Mouse (Mus musculus) heart, embryonic 13.5 days (tissue): ENCODE data around the gene Mvb12b. TPM values are rescaled to one million over a fixed set of nuclear protein-coding genes. Genes with fewer than 3 reads are reported as not detected.

Source experiments
- ATAC-seq: fragments of 200-750 bp; cut with Nextera tagmentation; 2 replicates; pipeline ENCODE4 v1.8.0; 2017; ENCODE audit warnings: moderate TSS enrichment; ENCODE audit not compliant: insufficient number of reproducible peaks, low FRiP score, low TSS enrichment; ENCODE audit errors: extremely low read depth
- H3K27ac ChIP-seq: fragments of 300-500 bp; sonication (generic); replicated peaks from 2 replicates; pipeline ENCODE4 v1.5.1; 2015; ENCODE audit warnings: moderate library complexity, mild to moderate bottlenecking, inconsistent platforms
- H3K27me3 ChIP-seq: fragments of 300-500 bp; sonication (generic); replicated peaks from 2 replicates; pipeline ENCODE4 v1.6.1; 2015; ENCODE audit warnings: mild to moderate bottlenecking, inconsistent platforms
- H3K36me3 ChIP-seq: fragments of 300-500 bp; sonication (generic); 2 replicates; pipeline ENCODE4 v1.6.1; 2015; ENCODE audit warnings: mild to moderate bottlenecking, inconsistent platforms
- H3K4me1 ChIP-seq: fragments of 300-500 bp; sonication (generic); 2 replicates; pipeline ENCODE4 v1.6.1; 2015; ENCODE audit warnings: inconsistent platforms
- H3K4me2 ChIP-seq: fragments of 300-500 bp; sonication (generic); 2 replicates; pipeline ENCODE4 v1.6.1; 2015; ENCODE audit warnings: inconsistent platforms, mild to moderate bottlenecking, moderate library complexity
- H3K4me3 ChIP-seq: fragments of 300-500 bp; sonication (generic); 2 replicates; pipeline ENCODE4 v1.5.1; 2015; ENCODE audit warnings: moderate library complexity, mild to moderate bottlenecking, inconsistent platforms
- H3K9ac ChIP-seq: fragments of 300-500 bp; sonication (generic); 2 replicates; pipeline ENCODE4 v1.6.1; 2015; ENCODE audit warnings: inconsistent platforms, mild to moderate bottlenecking, moderate library complexity
- H3K9me3 ChIP-seq: fragments of 300-500 bp; sonication (generic); 2 replicates; pipeline ENCODE4 v1.6.1; 2016; ENCODE audit warnings: inconsistent platforms
- WGBS: fragments of 180-500 bp; shearing (Covaris S2); methylation state at CpG from one replicate; pipeline ENCODE4 v1.1.7; 2015; ENCODE audit warnings: mixed read lengths; 5-methylcytosine and 5-hydroxymethylcytosine counted together
- polyA plus RNA-seq: library from polyadenylated mRNA; unstranded; fragments of >200 nt; fragmentation: Nextera tagmentation; extraction: Ambion mirVana; gene quantifications from 2 replicates; pipeline ENCODE4 v1.2.1, GENCODE M21; 2015

Mvb12b gene
- polyA plus RNA-seq, 1 experiment from 2014 or later = 10.9 TPM

DNA sequence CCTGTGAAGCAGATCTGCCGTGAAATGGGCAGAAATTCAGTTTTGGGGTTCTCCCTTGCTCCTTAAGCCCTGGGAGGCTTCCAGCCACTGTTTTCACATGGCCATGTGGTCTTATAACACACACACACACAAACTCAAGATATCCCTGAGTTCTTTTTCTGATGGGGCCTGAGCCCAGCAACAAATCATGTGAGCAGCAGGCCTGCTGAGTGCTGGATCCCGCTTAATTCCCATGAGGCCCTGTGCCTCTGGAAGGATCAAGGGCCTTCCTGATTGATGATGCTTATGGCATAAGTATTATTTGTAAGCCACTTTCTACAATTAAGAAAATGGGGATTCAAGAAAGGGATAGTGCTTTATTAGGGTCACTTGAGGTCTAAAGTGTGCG, 2.5 kb downstream of the Mvb12b start:
- no peak overlapping the region for H3K9ac ChIP-seq
- ATAC-seq = no peak

DNA sequence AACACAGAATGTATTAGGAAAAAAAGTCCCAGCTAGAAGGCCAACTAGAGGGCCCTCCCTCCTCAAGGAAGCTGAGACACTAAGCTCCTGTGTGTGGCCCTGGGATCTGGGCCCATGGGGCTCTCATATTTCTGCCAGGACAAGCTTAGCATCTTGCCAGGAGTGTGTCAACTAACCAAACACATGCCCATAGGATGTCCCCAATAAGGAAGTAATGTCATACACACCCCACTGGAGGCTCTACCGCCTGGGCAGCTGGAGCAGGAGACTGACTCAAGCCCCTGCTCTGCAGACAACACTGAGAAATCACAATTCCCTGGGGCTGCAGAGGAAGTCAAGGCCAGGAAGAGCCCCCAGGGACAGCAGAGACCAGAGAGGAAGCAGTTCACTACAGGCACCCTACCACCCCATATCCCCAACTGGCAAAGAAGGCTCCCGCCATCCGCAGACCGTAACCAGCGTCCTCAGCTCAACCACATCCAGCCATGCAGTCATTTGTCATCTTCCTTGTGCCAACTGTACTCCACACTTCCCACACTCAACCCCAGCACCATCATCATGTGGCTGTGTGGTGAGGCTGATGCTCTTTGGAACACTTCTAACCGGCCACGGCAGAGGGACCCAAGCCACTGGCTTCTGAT, 3.0 kb downstream of the Mvb12b start:
- Histone ChIP-seq H3K36me3 (no peaks in the 10 kb centered on the region), H3K4me3 (no peak overlapping the region), H3K9ac (no peak overlapping the region), H3K27ac (no peak overlapping the region), H3K4me1 (peaks cover 33% of the 10 kb centered on the region), H3K4me2 (no peak overlapping the region), H3K9me3 (no peaks in the 10 kb centered on the region), H3K27me3 (peaks cover 2% of the 10 kb centered on the region; the same call in 1 of the 2 replicates)
- 90% methylated on average over 7 of the region's 7 CpGs for WGBS
- ATAC-seq = no peak

More for the DNA sequence above, 2.5 kb downstream of the Mvb12b start:
- peaks cover 29% of the 10 kb centered on the region for H3K4me1 ChIP-seq
- no peak overlapping the region; the same call in 1 of the 2 replicates for H3K4me2 ChIP-seq
- no peak overlapping the region for H3K4me3 ChIP-seq
- WGBS = 88% methylated on average over 3 of the region's 3 CpGs
- no peak overlapping the region for H3K27ac ChIP-seq
- no peaks in the 10 kb centered on the region for H3K9me3 ChIP-seq
- no peaks in the 10 kb centered on the region for H3K36me3 ChIP-seq
- peaks cover 2% of the 10 kb centered on the region; the same call in 1 of the 2 replicates for H3K27me3 ChIP-seq

DNA sequence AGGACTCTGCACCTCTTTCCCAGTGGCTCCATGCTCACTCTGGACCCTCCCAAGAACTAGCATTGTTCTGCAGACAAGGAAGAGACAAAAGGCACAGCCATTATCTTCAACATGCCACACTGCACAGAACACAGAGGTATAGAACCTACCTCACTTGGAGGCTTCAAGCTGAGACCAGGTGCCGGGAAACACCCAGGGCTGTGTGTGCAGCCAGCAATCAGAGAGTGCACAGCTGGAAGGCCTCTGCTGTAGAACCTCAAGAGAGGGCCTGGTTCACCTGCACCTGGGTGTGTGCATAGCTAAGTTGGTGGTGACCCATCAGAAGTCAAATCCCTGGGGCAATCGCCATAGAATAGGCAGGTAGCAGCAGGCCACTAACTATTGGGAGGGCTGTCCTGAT, 8.5 kb downstream of the Mvb12b start:
- Histone ChIP-seq H3K27me3 (peaks cover 2% of the 10 kb centered on the region; the same call in 1 of the 2 replicates), H3K36me3 (peaks cover 1% of the 10 kb centered on the region), H3K9ac (no peak overlapping the region), H3K27ac (no peak overlapping the region), H3K4me2 (no peak overlapping the region), H3K4me1 (peaks cover 57% of the 10 kb centered on the region), H3K9me3 (no peaks in the 10 kb centered on the region), H3K4me3 (no peak overlapping the region)
- 73% methylated on average over 2 of the region's 2 CpGs for WGBS
- ATAC-seq = no peak

DNA sequence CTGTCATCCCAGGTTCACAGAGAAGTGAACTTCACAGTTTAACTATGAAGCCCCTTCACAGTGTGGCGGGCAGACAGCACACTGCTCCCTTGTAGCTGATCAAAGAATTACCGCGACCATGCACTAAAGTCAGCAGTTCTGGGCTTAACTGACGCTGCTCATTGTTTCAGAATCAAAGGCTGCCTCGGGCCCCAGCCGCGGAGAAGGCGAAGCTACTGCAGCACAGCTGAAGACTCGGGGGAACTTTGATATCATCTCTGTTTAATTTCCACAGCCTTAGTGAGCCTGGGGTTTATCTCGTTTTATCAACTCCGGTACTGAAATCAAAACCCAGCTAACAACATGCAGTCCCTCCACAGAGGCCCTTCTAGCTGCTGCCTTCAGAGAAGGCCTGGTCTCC, 9.3 kb downstream of the Mvb12b start:
- Histone ChIP-seq H3K4me2 (no peak overlapping the region), H3K9me3 (no peaks in the 10 kb centered on the region), H3K4me3 (no peak overlapping the region), H3K9ac (peak overlapping the region; percentile 47; the same call in 1 of the 2 replicates), H3K4me1 (peaks cover 63% of the 10 kb centered on the region), H3K27ac (peak overlapping the region; percentile 15; the same call in 1 of the 2 replicates), H3K27me3 (peaks cover 2% of the 10 kb centered on the region; the same call in 1 of the 2 replicates), H3K36me3 (peaks cover 9% of the 10 kb centered on the region)
- 38% methylated on average over 11 of the region's 11 CpGs for WGBS
- ATAC-seq = no peak

DNA sequence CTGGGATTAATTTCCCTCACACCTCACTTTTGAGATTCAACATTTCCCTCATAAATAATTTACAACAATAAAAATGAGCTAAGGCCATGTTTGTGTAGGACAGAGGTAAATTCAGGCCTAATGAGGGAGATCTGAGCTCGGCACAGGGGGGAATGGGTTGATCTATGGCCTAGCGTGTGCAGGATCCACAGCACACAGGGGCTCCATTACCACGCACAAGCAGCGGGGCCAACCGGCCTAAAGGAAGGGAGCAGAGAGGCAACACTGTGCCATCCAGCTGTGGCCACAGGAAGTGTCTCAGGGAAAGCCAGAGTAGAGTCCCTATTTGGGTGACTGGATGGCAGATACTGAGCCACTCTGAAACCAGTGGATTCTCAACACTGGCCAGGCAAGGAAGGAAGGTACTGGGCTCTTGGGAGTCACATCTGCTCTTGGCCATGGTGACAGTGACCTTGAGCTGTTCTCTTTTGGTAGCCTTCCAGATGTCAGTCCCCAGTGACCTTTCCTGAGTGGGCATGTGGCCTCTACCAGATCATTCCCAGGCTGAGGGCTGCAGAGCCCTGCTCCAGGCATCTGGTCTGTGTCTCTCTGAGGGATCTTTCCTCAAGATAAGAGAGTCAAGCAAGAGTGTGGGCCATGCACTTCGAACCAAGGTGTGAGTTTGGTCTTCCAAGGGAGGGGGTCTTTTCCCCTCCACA, 9.9 kb downstream of the Mvb12b start:
- peaks cover 15% of the 10 kb centered on the region for H3K36me3 ChIP-seq
- H3K4me2 ChIP-seq = no peak overlapping the region
- 0 out of 2 replicates have a peak overlapping the region, but pooled peaks have one; percentile 33 for H3K9ac ChIP-seq
- no peak overlapping the region for H3K4me3 ChIP-seq
- peak overlapping the region; percentile 15; the same call in 1 of the 2 replicates for H3K27ac ChIP-seq
- H3K4me1 ChIP-seq = peaks cover 63% of the 10 kb centered on the region
- H3K9me3 ChIP-seq = no peaks in the 10 kb centered on the region
- peaks cover 2% of the 10 kb centered on the region; the same call in 1 of the 2 replicates for H3K27me3 ChIP-seq
- WGBS = 78% methylated on average over 6 of the region's 6 CpGs
- ATAC-seq = no peak

DNA sequence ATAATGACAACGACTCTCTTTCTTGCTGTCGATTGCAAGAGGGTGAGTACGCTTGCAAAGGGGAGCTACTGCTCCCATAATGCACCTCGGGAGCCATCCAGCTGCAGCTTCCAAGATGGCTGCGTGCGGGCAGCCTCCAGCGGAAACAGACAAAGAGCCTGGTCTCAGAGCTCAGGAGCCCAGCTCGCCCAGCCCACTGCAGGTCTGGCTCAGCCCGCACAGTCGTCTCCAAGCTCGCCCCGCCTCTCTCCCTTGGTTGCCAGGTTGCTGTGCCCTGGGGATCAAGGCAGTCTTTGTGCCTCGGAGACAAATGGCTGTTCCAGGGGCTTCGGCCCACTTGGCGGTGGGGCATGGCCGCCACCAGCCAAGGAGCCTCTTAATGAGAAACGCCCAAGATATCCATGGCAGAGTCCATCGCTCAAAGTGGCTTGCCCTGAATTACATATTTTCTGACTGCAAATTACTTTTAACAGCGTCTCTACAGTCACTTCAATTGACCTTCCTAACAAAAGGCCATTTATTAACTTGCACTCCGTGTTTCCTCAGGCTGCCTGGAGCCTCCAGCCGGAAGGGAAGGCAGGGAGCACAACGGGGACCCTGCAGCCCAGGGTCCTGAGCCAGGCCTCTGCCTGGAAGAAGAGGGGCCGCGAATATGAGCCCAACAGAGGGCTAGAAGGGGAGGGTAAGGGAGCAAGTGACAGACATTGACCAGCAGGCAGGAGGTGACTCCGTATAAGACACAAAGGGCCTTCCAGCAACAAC, 11.0 kb downstream of the Mvb12b start:
- Histone ChIP-seq H3K4me2 (peak overlapping the region; percentile 43), H3K27ac (peak overlapping the region; percentile 26), H3K9ac (no peak overlapping the region), H3K27me3 (no peaks in the 10 kb centered on the region; the same call in 1 of the 2 replicates), H3K4me3 (no peak overlapping the region), H3K36me3 (peaks cover 26% of the 10 kb centered on the region), H3K9me3 (peaks cover 6% of the 10 kb centered on the region), H3K4me1 (peaks cover 64% of the 10 kb centered on the region)
- 39% methylated on average over 25 of the region's 25 CpGs for WGBS
- no peak for ATAC-seq

DNA sequence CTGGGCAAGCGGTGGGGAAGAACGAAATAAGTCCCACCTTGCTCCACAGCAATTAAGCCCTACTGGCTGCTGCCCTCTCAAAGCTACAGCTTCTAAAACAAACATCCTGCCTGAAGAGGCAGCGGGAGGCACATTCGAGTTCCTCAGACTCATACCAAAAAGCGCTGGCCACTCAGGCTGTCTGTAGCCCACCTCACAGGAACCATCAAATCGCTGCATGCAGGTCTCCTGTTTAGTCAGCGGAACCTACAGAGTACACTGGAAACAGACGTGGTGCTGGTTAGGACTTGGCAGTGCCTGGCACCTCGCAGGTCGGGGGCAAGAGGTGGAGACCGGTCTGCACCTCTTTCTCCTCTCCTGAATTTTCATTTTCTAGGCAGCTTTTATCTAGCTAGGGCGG, 12.2 kb downstream of the Mvb12b start:
- H3K4me3 ChIP-seq = no peak overlapping the region
- H3K4me1 ChIP-seq = peaks cover 75% of the 10 kb centered on the region
- H3K9me3 ChIP-seq = peaks cover 6% of the 10 kb centered on the region
- 67% methylated on average over 12 of the region's 12 CpGs for WGBS
- H3K27ac ChIP-seq = no peak overlapping the region
- H3K36me3 ChIP-seq = peaks cover 33% of the 10 kb centered on the region
- no peak overlapping the region for H3K9ac ChIP-seq
- no peak overlapping the region for H3K4me2 ChIP-seq
- no peaks in the 10 kb centered on the region for H3K27me3 ChIP-seq
- ATAC-seq = no peak

DNA sequence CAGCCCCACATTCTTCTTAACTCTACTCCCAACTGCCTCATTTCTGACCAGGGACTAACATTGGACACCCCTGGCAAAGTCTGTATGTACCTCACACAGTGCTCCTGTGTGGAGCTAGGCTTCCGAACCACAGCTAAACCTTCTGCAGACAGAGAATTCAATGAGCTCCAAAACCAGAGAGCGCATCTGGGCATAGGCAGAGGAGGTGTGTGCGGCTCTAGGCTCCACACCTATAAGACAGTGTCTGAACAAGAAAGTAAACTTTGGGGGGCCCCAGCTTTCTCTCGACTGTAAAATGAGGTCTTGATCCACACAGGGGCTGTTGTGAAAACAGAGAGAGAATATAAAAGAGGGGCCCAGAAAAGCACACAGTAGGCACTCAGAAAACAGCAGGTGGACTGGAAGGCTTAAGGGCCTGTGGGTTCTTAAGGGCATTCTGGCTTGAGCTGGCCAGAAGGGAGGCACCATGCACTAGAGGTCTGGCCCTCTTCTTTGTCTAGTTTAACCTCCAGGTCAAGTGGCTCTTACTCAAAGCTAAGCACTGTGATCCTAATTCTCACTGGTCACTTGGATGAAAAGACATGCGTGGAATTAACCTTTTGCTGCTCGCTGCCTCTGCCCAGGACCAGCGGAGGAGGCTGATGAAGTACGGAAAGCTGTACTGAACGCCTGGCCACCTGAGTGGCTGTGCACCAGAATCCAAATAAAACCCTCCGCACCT, 12.7 kb downstream of the Mvb12b start:
- Histone ChIP-seq H3K9me3 (peaks cover 6% of the 10 kb centered on the region), H3K36me3 (peaks cover 33% of the 10 kb centered on the region), H3K4me1 (peaks cover 80% of the 10 kb centered on the region), H3K27ac (no peak overlapping the region), H3K27me3 (no peaks in the 10 kb centered on the region), H3K4me2 (no peak overlapping the region), H3K9ac (no peak overlapping the region), H3K4me3 (no peak overlapping the region)
- 81% methylated on average over 10 of the region's 10 CpGs for WGBS
- no peak for ATAC-seq

DNA sequence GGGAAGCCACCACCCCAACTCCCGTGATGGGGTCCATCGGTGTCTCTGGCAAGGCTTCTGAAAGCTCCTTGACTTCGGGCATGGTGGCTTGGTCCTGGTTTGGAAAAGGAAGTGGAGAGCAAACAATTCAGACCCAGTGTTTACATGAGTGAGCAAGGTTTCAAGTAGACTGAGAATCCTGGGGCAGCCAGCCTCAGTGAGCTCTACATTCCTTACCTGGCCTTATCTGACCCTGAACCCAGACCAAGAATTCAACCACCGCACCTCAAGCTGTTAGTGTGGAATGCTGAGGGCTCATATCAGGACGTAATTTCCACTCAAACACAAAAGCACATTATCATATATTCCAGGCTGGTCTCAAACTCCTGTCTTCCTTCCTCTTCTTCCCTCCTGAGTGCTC, 13.4 kb downstream of the Mvb12b start:
- Histone ChIP-seq H3K4me2 (no peak overlapping the region), H3K27ac (no peak overlapping the region), H3K4me1 (peaks cover 80% of the 10 kb centered on the region), H3K36me3 (peaks cover 33% of the 10 kb centered on the region), H3K9me3 (peaks cover 6% of the 10 kb centered on the region), H3K9ac (no peak overlapping the region), H3K4me3 (no peak overlapping the region), H3K27me3 (no peaks in the 10 kb centered on the region)
- 67% methylated on average over 5 of the region's 5 CpGs for WGBS
- ATAC-seq = no peak

DNA sequence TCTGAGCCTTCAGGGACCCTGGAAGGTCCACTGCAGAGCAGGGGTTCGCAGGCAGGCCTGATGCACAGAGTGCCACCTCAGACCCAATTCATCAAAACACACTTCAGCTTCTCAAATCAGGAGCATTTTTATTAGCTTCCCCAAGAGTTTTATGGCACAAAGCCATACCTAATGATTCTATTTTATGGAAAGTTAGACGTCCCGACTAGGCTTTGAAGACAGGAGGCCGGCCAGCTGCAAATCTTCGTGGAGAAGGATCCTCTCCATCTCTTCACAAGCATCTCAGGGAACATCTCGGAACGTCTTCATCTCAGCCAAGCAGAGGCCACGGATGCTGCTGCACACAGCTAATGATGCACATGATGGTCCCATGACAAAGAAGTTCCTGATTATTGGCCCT, 14.2 kb downstream of the Mvb12b start:
- peaks cover 6% of the 10 kb centered on the region for H3K9me3 ChIP-seq
- ATAC-seq = no peak
- H3K27me3 ChIP-seq = no peaks in the 10 kb centered on the region
- 85% methylated on average over 8 of the region's 8 CpGs for WGBS
- no peak overlapping the region for H3K4me2 ChIP-seq
- peaks cover 76% of the 10 kb centered on the region for H3K4me1 ChIP-seq
- no peak overlapping the region for H3K4me3 ChIP-seq
- no peak overlapping the region for H3K9ac ChIP-seq
- H3K36me3 ChIP-seq = peaks cover 33% of the 10 kb centered on the region
- H3K27ac ChIP-seq = no peak overlapping the region

DNA sequence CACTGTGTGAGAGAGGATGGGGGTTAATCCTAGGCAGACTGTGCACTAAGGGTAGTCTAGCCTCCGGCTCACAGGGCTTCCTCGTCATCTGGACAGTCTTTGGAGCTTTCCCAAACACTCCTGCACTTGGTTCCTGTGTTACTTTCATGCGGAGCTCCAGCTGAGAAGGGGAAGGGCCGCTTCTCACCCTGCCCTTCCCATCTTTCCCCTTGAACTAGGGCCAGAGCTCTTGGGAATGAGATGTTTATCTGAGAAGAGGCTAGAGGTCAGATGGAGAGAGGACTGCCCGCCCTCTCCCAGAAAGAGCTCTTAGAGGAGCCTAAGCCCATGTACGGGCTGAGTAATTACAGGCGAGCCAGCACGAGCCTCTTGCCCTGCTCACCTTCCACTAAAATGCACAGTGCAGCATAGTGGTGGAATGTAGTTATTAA, 14.9 kb downstream of the Mvb12b start:
- ATAC-seq = no peak
- H3K27ac ChIP-seq = no peak overlapping the region
- no peaks in the 10 kb centered on the region for H3K27me3 ChIP-seq
- peaks cover 33% of the 10 kb centered on the region for H3K36me3 ChIP-seq
- H3K4me2 ChIP-seq = no peak overlapping the region
- H3K4me3 ChIP-seq = no peak overlapping the region
- H3K9ac ChIP-seq = no peak overlapping the region
- H3K4me1 ChIP-seq = peaks cover 70% of the 10 kb centered on the region
- WGBS = 76% methylated on average over 8 of the region's 8 CpGs
- H3K9me3 ChIP-seq = peaks cover 6% of the 10 kb centered on the region
